Mouse (Mus musculus) retina, adult 2 months (tissue): ENCODE data around the gene Gpld1.

Experiments used
- DNase-seq: peaks from one replicate; pipeline ENCODE4 v3.0.0-alpha.2; 2012; ENCODE audit warnings: low read depth, low spot score

Gpld1 gene

DNA sequence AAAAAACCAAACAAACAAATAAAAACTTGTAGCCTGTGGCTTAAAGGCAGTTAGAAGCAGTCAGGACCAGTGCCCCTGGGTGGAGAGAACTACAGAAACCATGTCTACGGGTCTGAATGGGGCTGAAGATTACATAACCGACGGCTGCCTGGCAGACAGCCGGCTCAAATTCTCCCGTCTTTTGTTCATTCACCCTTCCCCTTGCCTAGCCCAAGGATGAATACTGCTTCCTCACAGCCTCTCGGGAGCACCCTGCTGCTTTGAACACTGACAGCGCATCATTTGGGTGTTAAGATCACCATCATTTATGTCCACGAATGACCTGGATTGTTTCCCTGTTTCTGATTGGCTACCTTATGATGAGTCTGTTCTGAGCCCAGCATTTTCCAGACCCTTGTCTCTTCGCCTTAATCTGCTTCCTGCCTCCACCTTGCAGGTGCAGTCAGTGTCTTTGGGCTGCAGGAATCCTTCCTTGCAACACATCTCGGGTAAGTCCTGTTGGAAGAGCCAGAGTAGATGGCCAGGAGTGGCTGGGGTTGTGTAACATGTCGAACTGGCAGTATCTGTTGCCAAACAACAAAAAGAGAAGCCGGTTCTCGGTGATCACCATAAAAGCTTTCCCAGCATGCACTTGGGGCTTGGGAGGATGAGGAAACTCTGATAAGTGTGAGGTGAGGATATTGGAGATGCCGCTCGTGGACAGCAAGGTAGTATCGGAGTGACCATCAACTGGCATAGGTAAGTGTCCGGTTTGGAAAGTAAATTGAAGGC lies at the start of gene Gpld1:
TSS of gene Gpld1 (plus strand) at position 641 of the 771 bp plus-strand sequence.
- DNase-seq: no peak

DNA sequence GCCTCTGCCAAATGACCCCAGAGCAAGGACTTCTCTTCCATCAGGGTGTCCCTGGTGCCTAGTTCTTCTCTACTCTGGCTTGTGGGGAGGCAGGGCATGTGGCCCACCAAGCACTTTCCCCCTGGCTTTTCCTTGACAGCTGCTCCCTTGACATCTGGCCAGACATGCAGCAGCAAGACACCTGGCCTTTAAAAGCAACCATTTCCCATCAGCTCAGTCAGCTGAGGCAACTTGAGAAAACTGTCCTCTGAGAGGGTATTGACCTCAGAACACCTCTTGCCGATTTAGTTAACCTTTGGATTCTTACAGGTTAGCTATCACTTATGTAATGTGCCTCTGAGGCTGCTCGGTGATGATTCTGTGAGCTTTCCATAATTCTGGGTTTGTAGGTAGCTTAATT lies 49.1 kb upstream of the Gpld1 start:
- DNase-seq: no peak

DNA sequence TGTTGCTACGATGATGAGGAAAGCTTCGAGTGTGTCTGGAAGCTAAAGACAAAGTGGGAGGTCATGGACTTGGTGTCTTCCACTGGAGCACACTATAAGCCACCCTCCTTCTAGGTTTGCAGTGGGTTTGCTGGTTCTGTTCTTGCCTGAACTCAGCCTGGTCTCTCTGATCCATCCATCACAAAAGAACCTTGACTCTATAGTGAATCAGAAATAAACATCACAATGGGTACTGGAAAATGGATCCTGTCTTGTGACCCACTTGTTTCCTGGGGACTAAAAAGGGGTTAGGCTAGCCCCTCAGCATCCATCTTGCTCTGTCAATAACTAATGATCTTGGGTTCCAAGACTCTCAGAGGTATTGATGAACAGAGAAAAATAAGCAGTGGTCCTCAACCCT lies 41.0 kb upstream of the Gpld1 start:
- no peak for DNase-seq

DNA sequence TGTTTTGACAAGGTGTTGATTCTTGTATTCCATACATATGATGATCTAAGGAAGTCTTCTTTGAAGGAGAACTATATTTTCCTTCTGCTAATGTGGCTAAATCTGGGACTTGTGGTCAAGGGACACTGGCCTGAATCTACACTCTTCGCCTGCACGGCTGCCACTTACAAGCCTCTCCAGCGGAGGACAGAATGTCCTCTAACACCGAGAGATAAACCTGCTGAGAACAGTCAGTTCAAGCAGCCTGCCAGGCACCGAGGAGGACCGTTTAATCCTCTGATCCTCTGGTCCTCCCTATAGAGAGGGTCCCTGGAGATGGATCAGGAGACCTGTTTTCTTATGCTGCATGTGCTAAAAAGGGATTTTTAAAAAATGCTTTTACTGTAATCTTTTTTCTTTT lies 39.5 kb upstream of the Gpld1 start:
- DNase-seq: no peak

DNA sequence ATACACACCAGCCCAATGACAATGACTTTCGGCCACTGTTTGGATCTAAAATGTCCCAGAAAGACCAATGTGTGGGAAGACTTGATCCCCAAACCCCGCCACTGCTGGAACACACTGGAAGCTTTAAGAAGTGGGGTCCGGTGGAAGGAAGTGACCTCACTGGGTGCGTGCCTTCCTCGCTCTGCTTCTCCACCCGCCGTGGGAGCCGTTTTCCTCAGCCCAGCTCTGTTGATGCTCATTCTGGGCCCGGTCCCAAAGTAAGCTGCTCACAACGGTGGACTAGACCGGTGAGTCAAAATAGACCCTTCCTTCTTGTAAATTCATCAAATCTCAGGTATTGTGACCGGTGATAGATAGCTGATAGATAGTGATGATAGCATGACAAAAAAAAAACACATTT lies 37.5 kb upstream of the Gpld1 start:
- DNase-seq: no peak

DNA sequence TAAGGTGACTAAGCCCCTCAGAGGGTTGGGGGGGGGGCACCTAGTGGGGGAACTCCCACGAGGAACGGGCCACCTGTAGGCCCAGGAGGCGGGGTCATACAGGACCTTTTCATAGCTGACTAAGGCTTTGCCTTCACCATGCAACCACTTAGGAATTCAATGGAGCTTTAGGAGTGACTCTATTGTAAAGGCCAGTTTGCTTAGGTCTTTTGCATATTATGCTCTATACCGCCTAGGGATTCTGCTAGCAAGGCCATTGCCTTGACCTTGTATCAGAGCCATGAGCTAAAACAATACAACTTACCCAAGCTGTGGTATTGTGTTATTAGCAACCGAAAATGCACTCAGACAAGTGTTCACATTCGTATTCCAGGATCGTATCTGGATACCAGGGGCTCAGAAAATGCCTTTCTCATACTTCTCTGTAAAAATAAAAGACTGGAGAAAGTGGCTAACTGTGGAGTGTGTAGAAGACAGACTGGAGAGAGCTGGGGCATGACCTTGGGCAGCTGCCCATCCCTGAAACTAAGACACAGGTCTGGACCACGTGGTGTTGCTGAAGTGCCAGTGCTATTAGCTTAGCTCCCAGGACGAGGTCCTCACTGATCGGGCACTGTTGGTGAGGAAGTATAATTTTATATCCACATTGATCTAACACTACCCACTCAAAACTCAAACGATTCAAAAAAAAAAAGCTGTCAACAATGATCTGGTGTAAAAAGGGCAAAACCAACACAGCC lies 36.0 kb upstream of the Gpld1 start:
- no peak for DNase-seq

DNA sequence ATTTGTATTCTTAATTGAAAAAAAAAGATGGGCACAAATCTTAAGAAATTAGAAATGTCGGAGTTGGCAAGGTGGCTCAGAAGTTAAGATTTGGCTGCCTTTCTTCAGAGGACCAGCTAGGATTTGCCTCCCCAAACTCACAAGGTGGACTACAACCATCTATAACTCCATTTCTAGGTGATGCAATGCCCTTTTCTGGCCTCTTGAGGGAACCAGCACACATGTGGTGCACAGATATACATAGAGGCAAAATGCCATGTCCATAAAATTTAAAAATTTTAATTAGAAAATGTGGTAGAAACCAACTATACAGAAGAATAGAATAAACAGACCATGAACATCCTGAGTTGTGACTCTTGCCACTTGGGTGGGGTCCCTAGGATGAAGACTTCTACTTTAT lies 33.8 kb upstream of the Gpld1 start:
- no peak for DNase-seq

DNA sequence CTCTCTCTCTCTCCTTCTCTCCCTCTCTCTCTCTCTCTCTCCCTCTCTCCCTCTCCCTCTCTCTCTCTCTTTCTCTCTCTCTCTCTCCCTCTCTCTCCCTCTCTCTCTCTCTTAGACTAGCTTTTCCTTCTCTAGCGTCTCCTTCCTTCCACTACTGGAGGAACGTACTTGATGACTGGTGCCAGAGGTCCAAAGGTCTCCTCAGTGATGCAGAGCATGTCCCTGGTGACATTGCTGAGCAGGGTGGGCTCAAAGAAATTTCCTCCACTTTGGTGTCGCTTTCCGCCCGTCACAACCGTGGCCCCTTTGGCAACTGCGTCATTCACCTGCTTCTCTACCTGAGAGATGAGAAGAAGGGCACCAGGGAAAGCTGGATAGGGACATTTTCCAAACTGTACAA lies 29.4 kb upstream of the Gpld1 start:
- no peak for DNase-seq

DNA sequence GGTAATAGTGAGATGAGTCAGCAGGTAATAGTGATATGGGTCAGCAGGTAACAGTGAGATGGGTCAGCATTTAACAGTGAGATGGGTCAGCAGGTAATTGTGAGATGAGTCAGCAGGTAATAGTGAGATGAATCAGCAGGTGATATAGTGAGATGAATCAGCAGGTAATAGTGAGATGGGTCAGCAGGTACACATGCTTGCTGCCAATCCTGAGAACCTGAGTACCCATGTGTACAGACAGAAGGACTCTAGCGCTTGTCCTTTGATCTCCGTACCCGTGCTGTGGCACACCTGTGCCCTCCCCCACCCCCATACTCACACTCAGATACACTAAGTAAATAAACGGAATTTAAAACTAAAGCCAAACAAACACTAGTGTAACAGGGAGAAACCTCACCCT lies 28.0 kb upstream of the Gpld1 start:
- no peak for DNase-seq

DNA sequence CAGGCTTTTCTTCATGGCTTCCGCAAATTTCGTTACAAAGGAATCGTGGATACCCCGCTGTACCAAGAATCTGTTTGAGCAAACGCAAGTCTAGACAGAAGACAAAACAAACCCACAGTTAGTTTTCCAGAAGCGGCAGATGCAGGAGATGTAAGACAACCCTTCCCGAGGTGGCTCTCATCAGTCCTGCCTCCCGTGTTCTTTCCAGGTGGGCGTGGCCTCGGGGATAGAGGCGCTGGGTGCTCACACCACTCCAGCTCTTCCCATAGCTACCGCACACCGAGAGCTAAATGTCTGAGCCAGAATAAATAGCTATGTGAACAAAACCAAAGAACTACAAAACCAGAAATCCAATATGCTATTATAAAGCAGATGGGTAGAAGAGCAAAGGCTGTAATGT lies 27.1 kb upstream of the Gpld1 start:
- DNase-seq: no peak

DNA sequence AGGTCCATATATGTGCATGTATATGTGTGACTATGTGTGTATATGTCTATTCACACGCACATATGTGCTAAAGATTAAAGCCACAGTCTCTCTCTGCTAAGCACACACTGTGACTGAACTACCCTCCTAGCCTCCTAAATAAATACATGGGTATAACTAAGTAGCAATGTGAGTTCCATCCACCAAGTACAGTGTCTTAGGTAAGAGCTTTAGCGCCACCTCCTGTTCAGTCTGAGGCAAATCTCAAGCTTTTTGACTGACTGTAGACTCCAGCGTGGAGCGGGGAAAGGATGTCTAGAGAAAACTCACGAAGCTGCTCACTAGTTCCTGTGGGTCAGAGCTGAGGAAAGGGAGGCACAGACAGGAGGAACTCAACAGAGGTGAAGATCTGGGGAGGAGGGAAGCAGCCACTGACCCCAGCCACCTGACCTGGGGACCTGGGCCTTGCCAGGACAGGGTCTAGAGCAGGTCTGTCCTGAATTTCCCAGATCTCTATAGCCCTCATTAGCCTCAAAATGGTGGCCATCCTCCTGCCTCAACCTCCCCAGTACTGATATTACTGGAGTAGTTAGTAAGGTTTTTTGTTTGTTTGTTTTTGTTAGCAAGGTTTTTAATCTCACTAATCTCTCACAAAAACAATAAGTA lies 22.5 kb upstream of the Gpld1 start:
- DNase-seq: no peak

DNA sequence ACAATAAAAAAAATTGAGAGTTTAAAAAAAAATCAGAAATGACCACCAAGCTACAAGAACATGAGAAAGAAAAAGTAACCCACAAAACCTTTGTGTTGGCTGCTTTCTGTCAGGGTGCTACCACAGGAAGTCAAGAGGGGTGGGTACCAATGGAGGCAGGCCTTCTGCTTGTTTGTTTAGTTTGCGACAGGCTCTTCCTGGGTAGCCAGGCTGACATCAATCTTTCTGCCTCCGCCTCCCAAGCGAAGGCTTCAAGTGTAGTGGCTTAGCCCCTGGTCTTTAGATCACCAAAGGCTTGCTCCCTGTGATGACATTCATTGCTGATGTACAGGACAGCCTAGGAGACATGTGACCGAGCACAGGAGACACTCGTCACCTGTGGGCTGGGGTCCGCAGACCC lies 21.7 kb upstream of the Gpld1 start:
- DNase-seq: no peak

DNA sequence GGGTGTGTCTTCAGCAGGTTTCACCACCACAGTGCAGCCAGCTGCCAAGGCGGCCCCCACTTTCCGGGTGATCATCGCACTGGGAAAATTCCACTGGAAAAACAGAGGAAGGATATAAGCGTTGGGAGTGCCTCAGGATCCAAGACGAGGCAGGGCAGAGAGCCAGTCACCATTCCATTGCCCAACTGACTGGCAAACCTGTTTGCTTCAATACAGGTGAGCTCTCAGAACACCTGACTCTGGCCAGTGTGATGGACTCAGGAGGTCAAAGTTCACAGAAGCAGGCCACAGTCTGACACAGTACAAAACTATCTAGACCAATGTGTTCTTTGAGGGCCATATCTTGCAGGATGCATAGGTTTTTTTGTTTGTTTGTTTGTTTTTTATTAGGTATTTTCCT lies 19.0 kb upstream of the Gpld1 start:
- DNase-seq: no peak

DNA sequence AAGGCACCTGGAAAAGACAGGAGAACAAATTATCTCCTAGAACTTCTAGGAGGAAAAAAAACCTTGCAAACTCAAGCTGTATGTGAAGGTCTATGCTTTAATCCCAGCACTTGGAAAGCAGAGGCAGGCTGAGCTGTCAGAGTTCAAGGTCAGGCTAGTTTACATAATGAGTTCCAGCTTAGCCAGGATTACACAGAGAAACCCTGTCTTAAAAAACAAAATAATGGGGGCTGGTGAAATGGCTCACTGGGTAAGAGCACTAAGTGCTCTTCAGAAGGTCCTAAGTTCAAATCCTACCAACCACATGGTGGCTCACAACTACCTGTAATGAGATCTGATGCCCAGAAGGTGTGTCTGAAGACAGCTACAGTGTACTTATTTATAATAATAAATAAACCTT lies 12.4 kb upstream of the Gpld1 start:
- no peak for DNase-seq

DNA sequence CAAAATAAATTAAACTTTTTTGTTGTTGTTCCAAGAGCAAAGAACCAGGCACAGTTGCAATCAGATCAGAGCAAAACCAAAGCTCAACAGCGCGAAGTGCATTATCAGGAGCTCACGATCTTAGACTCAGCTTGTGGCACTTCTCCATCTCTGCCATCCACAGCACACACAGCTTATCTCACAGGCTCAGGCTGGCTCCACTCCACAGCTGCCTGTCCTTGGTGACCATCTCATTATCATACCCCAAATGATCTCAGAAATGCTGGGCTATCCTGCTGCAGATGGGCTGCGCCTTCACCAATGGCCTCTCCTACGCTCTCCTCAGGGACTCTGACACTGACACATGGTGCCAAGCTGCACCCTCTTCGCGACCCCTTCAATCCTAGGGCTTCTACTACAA lies 9.8 kb upstream of the Gpld1 start:
- DNase-seq: no peak

DNA sequence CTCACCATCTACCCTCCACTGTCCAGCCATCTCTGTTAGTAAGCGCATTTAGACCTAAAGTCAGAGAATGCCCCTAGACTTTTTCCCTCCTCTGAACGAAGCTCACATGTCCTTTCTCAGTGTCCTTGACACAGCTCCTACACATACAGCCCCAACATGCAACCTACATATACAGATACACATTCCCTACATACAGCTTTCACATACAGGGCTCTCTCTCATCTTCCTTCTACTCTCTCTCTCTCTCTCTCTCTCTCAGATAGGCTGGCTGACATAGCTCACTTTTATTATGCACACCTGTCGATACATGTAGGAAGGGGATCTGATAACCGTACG lies 6.2 kb upstream of the Gpld1 start:
- no peak for DNase-seq

DNA sequence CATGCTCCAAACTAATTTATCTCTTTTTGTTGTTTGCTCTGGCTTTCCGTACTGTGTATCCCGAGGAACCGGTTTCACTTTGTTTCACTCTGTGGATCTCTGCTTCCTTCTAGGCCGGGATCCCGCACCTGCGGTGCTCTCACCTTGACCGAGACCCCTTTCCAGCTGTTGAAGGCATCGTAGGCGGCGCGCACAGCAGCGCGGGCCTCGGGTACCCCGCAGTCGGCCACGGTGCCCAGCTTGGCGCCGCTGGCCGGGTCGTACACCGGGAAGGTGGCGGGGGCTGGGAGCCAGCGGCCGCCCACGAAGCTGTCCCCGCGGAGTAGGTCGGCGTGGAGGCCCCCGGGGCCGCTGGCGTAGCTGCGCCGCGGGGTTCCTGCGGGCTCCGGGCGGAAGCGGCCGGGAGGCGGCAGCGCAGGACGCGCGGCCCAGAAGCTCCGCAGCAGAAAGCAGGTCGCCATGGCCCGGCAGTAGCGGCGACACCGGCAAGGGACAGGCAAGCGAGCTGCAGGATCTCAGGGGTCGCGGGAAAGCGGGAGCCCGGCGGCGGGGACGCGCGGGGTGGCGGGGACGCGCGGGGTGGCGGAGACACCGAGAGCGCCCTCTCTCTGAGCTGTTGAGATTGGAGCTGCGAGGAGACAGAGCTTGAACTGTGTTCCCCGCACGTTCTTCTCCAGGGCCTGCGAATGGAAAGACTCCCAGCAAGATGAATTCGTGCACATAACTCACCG lies 5.7 kb upstream of the Gpld1 start, which contains the start of gene Aldh5a1:
TSS of gene Aldh5a1 (minus strand) at position 554 of the 731 bp plus-strand sequence.
- no peak for DNase-seq

DNA sequence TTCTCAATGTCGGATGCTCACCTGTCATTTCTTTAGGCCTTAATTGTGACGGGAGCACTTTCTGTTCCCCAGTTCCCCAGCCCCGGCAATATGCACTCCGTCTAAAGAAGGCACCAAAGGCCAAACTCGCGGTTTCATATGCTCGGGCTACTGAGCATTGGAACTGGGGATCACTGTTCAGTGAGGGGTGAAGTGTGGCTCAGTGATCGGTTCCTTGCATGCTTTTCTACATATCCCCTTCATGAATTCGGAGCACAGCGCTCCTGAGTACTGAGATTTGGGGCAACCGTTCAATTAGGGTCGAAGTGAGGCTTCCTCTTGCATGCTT lies 5.1 kb upstream of the Gpld1 start:
- no peak for DNase-seq

DNA sequence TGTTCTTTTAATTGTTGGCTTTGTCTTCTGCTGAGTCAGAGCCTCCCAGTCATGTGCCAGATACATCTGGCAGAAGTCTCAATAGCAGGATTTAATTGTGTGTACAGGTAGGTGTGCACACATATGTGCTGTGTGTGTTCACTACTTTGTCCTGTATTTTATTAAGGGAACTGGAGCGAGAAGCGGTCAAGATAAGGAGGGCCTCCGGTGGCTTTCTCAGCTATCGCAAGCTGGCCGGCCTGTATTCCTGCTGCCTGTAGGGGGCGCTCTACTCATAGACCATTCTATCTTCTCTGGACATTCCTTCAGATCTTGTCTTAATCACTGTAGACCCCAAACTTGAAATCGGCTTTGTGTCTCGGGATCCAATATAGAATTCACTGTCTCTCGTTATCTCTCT lies 4.3 kb upstream of the Gpld1 start:
- no peak for DNase-seq

DNA sequence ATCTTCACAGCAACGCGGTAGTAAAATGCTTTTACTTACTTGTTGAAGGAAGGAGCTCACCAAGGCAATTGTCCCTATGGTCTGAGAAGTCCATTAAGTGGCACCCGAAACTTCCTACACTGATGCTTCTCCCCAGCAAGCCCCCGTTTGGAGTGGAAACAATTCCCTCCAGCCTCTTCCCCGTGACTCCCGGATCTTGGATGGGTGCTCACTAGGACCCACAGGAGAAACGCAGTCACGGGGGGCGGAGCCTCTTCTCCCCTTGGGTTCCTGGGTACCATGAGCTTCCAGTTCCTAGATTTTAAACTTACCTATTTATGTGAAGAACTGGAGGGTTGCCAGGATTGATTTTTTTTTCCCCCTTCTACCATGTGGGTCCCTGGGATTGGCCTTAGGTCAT lies 3.5 kb upstream of the Gpld1 start:
- no peak for DNase-seq

DNA sequence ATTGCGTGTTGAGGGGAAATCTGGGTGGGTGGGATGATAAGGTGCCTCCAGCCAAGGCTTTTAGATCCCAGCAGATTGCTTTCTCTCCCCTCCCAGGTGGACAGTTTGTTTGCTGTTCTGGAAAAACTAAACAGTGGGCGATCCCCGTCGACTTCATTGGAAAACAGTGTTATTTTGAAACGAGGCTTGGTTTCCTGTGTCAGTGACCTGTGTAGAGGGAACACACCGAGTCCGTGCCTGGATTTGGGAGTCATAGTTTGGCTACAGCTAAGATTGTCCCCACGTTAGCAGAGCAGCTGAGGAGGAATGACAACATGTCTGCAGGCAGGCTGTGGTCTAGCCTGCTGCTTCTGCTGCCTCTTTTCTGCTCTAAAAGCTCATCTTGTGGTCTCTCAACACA lies 351 bp downstream of the Gpld1 start:
- no peak for DNase-seq

DNA sequence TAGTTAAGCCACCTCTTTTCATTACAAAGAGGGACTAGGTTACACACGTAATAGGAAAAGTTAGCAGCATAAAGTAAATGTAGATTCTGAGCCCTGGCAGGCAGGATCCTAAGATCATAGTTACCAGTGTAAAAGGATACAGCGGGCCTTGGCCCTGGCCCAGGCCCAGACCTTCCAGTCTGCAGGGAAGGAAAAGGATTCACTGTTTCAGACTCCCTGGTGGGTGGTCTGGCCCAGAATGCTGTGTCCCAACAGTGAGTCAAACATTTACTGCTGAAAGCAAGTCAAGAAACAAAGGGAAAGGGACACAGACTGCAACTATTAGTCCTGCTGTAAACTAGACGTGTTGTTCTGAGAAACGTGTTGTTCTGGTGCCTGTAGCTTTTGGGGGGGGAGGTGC lies 2.6 kb downstream of the Gpld1 start:
- DNase-seq: no peak
